Mouse (Mus musculus) forebrain, embryonic 13.5 days (tissue): ENCODE results near the gene Dlx6. TPM values are rescaled to one million over a fixed set of nuclear protein-coding genes. Genes with fewer than 3 reads are reported as not detected.

Experiments used
- ATAC-seq: fragments of 200-750 bp; cut with Nextera tagmentation; 2 replicates; pipeline ENCODE4 v1.8.0; 2017
- H3K27ac ChIP-seq: fragments of 300-500 bp; sonication (generic); 2 replicates; pipeline ENCODE4 v1.5.1; 2015; ENCODE audit warnings: inconsistent platforms, mild to moderate bottlenecking, moderate library complexity
- H3K27me3 ChIP-seq: fragments of 300-500 bp; sonication (generic); 2 replicates; pipeline ENCODE4 v1.6.1; 2015; ENCODE audit warnings: mild to moderate bottlenecking, inconsistent platforms
- H3K36me3 ChIP-seq: fragments of 300-500 bp; sonication (generic); 2 replicates; pipeline ENCODE4 v1.6.1; 2015; ENCODE audit warnings: mild to moderate bottlenecking, inconsistent platforms; ENCODE audit not compliant: poor library complexity, severe bottlenecking
- H3K4me1 ChIP-seq: fragments of 300-500 bp; sonication (generic); 2 replicates; pipeline ENCODE4 v1.6.1; 2015; ENCODE audit warnings: inconsistent platforms
- H3K4me2 ChIP-seq: fragments of 300-500 bp; sonication (generic); 2 replicates; pipeline ENCODE4 v1.6.1; 2015; ENCODE audit warnings: inconsistent platforms, mild to moderate bottlenecking, moderate library complexity
- H3K4me3 ChIP-seq: fragments of 300-500 bp; sonication (generic); 2 replicates; pipeline ENCODE4 v1.5.1; 2015; ENCODE audit warnings: mild to moderate bottlenecking, inconsistent platforms
- H3K9ac ChIP-seq: fragments of 300-500 bp; sonication (generic); 2 replicates; pipeline ENCODE4 v1.6.1; 2015; ENCODE audit warnings: mild to moderate bottlenecking, inconsistent platforms
- H3K9me3 ChIP-seq: fragments of 300-500 bp; sonication (generic); replicated peaks from 2 replicates; pipeline ENCODE4 v1.6.1; 2016; ENCODE audit warnings: inconsistent platforms
- WGBS: fragments of 180-500 bp; shearing (Covaris S2); methylation state at CpG from one replicate; pipeline ENCODE4 v1.1.7; 2015; 5-methylcytosine and 5-hydroxymethylcytosine counted together
- polyA plus RNA-seq: library from polyadenylated mRNA; unstranded; fragments of >200 nt; fragmentation: Nextera tagmentation; extraction: Ambion mirVana; gene quantifications from 2 replicates; pipeline ENCODE4 v1.2.1, GENCODE M21; 2015

Gene Dlx6
- polyA plus RNA-seq, 1 experiment from 2014 or later = 15.5 TPM

DNA sequence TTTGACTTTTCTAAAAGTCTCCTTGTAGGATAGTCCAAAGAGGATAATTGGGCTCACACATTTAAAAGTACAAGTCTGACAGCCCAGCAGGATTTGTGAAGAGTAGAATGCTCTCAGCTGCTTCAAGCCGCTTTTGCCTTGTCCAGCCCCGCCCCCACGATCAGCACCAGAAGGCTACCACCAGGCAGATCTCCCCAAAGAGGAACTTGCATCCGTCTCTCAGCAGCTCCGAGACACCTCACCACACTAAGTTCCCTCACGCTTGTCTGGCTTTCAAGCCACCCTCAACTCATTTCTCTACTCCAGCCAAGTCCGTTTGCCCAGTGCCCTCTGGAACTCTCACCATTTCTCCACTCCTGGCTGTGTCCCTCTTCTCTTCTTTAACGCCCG lies 52.4 kb downstream of the Dlx6 start:
- ATAC-seq = no peak; the same call in 1 of the 2 replicates
- Histone ChIP-seq H3K27ac (no peak overlapping the region), H3K36me3 (no peaks in the 10 kb centered on the region), H3K4me2 (no peak overlapping the region), H3K9me3 (no peaks in the 10 kb centered on the region), H3K4me3 (no peak overlapping the region), H3K4me1 (no peaks in the 10 kb centered on the region), H3K9ac (no peak overlapping the region), H3K27me3 (no peaks in the 10 kb centered on the region)
- 53% methylated on average over 9 of the region's 9 CpGs for WGBS

DNA sequence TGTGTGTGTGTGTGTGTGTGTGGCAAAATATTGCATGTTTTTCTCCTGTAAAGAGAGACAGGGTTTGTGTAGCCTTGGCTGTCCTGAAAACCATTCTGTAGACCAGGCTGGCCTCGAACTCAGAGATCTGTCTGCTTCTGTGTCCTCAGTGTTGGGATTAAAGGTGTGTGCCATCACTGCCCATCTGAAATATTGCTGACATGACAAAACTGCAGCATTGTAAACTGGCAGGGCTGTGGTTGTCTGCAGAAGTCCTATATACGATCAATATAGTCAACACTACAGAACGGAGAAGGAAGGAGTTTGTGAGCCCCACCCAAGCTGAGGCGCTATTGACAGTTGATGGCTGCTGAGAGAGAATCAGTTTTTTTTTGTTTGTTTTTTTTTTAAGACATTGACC lies 54.2 kb downstream of the Dlx6 start:
- Histone ChIP-seq H3K4me3 (no peak overlapping the region), H3K27me3 (no peaks in the 10 kb centered on the region), H3K27ac (no peak overlapping the region), H3K9ac (no peak overlapping the region), H3K36me3 (no peaks in the 10 kb centered on the region), H3K4me1 (no peaks in the 10 kb centered on the region), H3K9me3 (no peaks in the 10 kb centered on the region), H3K4me2 (no peak overlapping the region)
- no peak for ATAC-seq
- 93% methylated on average over 4 of the region's 4 CpGs for WGBS

Other genes with a start within 250 kb of the Dlx6 start
- 84.5 and 91.5 TPM in 2 replicates for gene Dlx5, start 18.8 kb downstream of the Dlx6 start, polyA plus RNA-seq
- gene Sdhaf3, start 92.7 kb downstream of the Dlx6 start, polyA plus RNA-seq = 7.7 and 8.9 TPM in 2 replicates